Mouse (Mus musculus): ENCODE measurements around the gene Gm3594. TPM values are rescaled to one million over a fixed set of nuclear protein-coding genes. Genes with fewer than 3 reads are reported as not detected.

Gm3594 gene
- polyA plus RNA-seq, 1 experiment from 2014 or later: not detected

Other genes starting within 250 kb of the Gm3594 start
- not detected in 2 replicates for gene Gm21560, start 225.3 kb downstream of the Gm3594 start, polyA plus RNA-seq (2016; fragmentation: Nextera tagmentation; extraction: Ambion mirVana)
- 4.0 TPM in 2 replicates for gene Gm3411, start 157.4 kb downstream of the Gm3594 start, polyA plus RNA-seq (2016; fragmentation: Nextera tagmentation; extraction: Ambion mirVana)
- not detected in 2 replicates for gene Gm21103, start 139.8 kb downstream of the Gm3594 start, polyA plus RNA-seq (2016; fragmentation: Nextera tagmentation; extraction: Ambion mirVana)
- not detected in 2 replicates for gene Gm3618, start 100.9 kb downstream of the Gm3594 start, polyA plus RNA-seq (2016; fragmentation: Nextera tagmentation; extraction: Ambion mirVana)
- gene Gm16440, start 54.3 kb downstream of the Gm3594 start, polyA plus RNA-seq (2016; fragmentation: Nextera tagmentation; extraction: Ambion mirVana): not detected in 2 replicates
- gene Gm3591, start 32.1 kb downstream of the Gm3594 start, polyA plus RNA-seq (2016; fragmentation: Nextera tagmentation; extraction: Ambion mirVana): 2.2 and 2.8 TPM in 2 replicates
- not detected in 2 replicates for gene Gm8356, start 92.7 kb upstream of the Gm3594 start, polyA plus RNA-seq (2016; fragmentation: Nextera tagmentation; extraction: Ambion mirVana)
- 0.15 and 0.19 TPM in 2 replicates for gene Gm3629, start 146.0 kb upstream of the Gm3594 start, polyA plus RNA-seq (2016; fragmentation: Nextera tagmentation; extraction: Ambion mirVana)
- gene Gm3460, start 177.8 kb upstream of the Gm3594 start, polyA plus RNA-seq (2016; fragmentation: Nextera tagmentation; extraction: Ambion mirVana): not detected in 2 replicates
- gene Gm10251, start 239.6 kb upstream of the Gm3594 start, polyA plus RNA-seq (2016; fragmentation: Nextera tagmentation; extraction: Ambion mirVana): 0.17 TPM in 1 of 2 replicates, not detected in the other